Mouse (Mus musculus) hindbrain, embryonic 14.5 days (tissue): Measurements from ENCODE around the gene Rundc3b. TPM values are rescaled to one million over a fixed set of nuclear protein-coding genes. Genes with fewer than 3 reads are reported as not detected.

Source experiments
- ATAC-seq: fragments of 200-750 bp; cut with Nextera tagmentation; 2 replicates; pipeline ENCODE4 v1.8.0; 2017; ENCODE audit warnings: moderate number of reproducible peaks, mild to moderate bottlenecking, moderate TSS enrichment, moderate library complexity; ENCODE audit not compliant: low FRiP score
- DNase-seq: peaks from one replicate; pipeline ENCODE4 v3.0.0-alpha.2; 2015; ENCODE audit warnings: low spot score
- H3K27ac ChIP-seq: fragments of 300-500 bp; sonication (generic); 2 replicates; pipeline ENCODE4 v1.5.1; 2014; ENCODE audit warnings: mild to moderate bottlenecking, moderate library complexity
- H3K27me3 ChIP-seq: fragments of 300-500 bp; sonication (generic); 2 replicates; pipeline ENCODE4 v1.6.1; 2014; ENCODE audit warnings: mild to moderate bottlenecking, low read length, mixed read lengths; ENCODE audit not compliant: control insufficient read depth, insufficient read depth
- H3K36me3 ChIP-seq: fragments of 300-500 bp; sonication (generic); replicated peaks from 2 replicates; pipeline ENCODE4 v1.6.1; 2014; ENCODE audit not compliant: control insufficient read depth, insufficient read depth
- H3K4me1 ChIP-seq: fragments of 300-500 bp; sonication (generic); replicated peaks from 2 replicates; pipeline ENCODE4 v1.6.1; 2014; ENCODE audit warnings: antibody characterized with exemption, low read length, mixed read lengths; ENCODE audit not compliant: control insufficient read depth, insufficient read depth
- H3K4me2 ChIP-seq: fragments of 300-500 bp; sonication (generic); replicated peaks from 2 replicates; pipeline ENCODE4 v1.6.1; 2014; ENCODE audit warnings: mild to moderate bottlenecking, moderate library complexity
- H3K4me3 ChIP-seq: fragments of 300-500 bp; sonication (generic); replicated peaks from 2 replicates; pipeline ENCODE4 v1.5.1; 2014; ENCODE audit warnings: mild to moderate bottlenecking, low read length
- H3K9ac ChIP-seq: fragments of 300-500 bp; sonication (generic); 2 replicates; pipeline ENCODE4 v1.6.1; 2014
- H3K9me3 ChIP-seq: fragments of 300-500 bp; sonication (generic); 2 replicates; pipeline ENCODE4 v1.6.1; 2016; ENCODE audit warnings: low read length; ENCODE audit not compliant: control insufficient read depth
- whole genome bisulfite sequencing: fragments of 180-500 bp; shearing (Covaris S2); extraction: QIAGEN DNeasy Blood & Tissue Kit; methylation state at CpG from one replicate; pipeline ENCODE4 v1.1.7; 2014; 5-methylcytosine and 5-hydroxymethylcytosine counted together
- polyA plus RNA-seq: library from polyadenylated mRNA; unstranded; fragments of >200 nt; fragmentation: Nextera tagmentation; extraction: Ambion mirVana; gene quantifications from 2 replicates; pipeline ENCODE4 v1.2.1, GENCODE M21; 2014

Gene Rundc3b
- polyA plus RNA-seq, 1 experiment from 2014 or later = 57.9 TPM

- no peak overlapping the region for H3K9ac ChIP-seq
- H3K4me3 ChIP-seq = no peak overlapping the region
- H3K9me3 ChIP-seq = no peaks in the 10 kb centered on the region
- no peaks in the 10 kb centered on the region for H3K36me3 ChIP-seq
- no peaks in the 10 kb centered on the region for H3K27me3 ChIP-seq
- DNase-seq (peak; percentile 7), ATAC-seq (no peak)
- no peaks in the 10 kb centered on the region for H3K4me1 ChIP-seq
- H3K4me2 ChIP-seq = no peak overlapping the region
- H3K27ac ChIP-seq = no peak overlapping the region
Observed at GRCm38 (mm10) chr5:8634489-8634975, 11.8 kb upstream of the Rundc3b start.

- H3K9me3 ChIP-seq = no peaks in the 10 kb centered on the region
- WGBS = 88% methylated on average over 3 of the region's 3 CpGs
- ATAC-seq (no peak), DNase-seq (peak; percentile 10)
- no peak overlapping the region for H3K9ac ChIP-seq
- no peaks in the 10 kb centered on the region for H3K27me3 ChIP-seq
- H3K36me3 ChIP-seq = no peaks in the 10 kb centered on the region
- no peak overlapping the region for H3K27ac ChIP-seq
- no peak overlapping the region for H3K4me3 ChIP-seq
- no peaks in the 10 kb centered on the region for H3K4me1 ChIP-seq
- H3K4me2 ChIP-seq = no peak overlapping the region
Observed at GRCm38 (mm10) chr5:8632901-8633300, 10.1 kb upstream of the Rundc3b start.

GRCm38 (mm10) chr5:8622071-8622595, 619 bp downstream of the Rundc3b start:
- H3K36me3 ChIP-seq = no peaks in the 10 kb centered on the region
- peak; percentile 71 for ATAC-seq
- peak overlapping the region; percentile 68 for H3K4me2 ChIP-seq
- H3K4me3 ChIP-seq = peak overlapping the region; percentile 95
- no peaks in the 10 kb centered on the region for H3K27me3 ChIP-seq
- WGBS = under 1% methylated on average over 38 of the region's 49 CpGs
- peak overlapping the region; percentile 96 for H3K27ac ChIP-seq
- no peaks in the 10 kb centered on the region for H3K9me3 ChIP-seq
- DNase-seq = peak; percentile 61
- peaks cover 14% of the 10 kb centered on the region; the same call in 1 of the 2 replicates for H3K4me1 ChIP-seq
- H3K9ac ChIP-seq = peak overlapping the region; percentile 96

- Histone ChIP-seq H3K9me3 (no peaks in the 10 kb centered on the region), H3K4me2 (no peak overlapping the region), H3K9ac (no peak overlapping the region), H3K4me1 (no peaks in the 10 kb centered on the region), H3K27me3 (no peaks in the 10 kb centered on the region), H3K36me3 (no peaks in the 10 kb centered on the region), H3K4me3 (no peak overlapping the region), H3K27ac (no peak overlapping the region)
- ATAC-seq (no peak), DNase-seq (no peak)
- whole genome bisulfite sequencing = 14% methylated on average over 3 of the region's 3 CpGs
Observed at GRCm38 (mm10) chr5:8571118-8571517, 51.6 kb downstream of the Rundc3b start.

GRCm38 (mm10) chr5:8566867-8567266, 55.9 kb downstream of the Rundc3b start:
- no peak overlapping the region for H3K4me2 ChIP-seq
- H3K27ac ChIP-seq = no peak overlapping the region
- no peaks in the 10 kb centered on the region for H3K9me3 ChIP-seq
- no peaks in the 10 kb centered on the region for H3K36me3 ChIP-seq
- no peaks in the 10 kb centered on the region for H3K27me3 ChIP-seq
- ATAC-seq (no peak), DNase-seq (no peak)
- H3K4me1 ChIP-seq = no peaks in the 10 kb centered on the region
- WGBS = 53% methylated on average over 3 of the region's 3 CpGs
- H3K9ac ChIP-seq = no peak overlapping the region
- no peak overlapping the region for H3K4me3 ChIP-seq

GRCm38 (mm10) chr5:8544512-8544911, 78.2 kb downstream of the Rundc3b start:
- H3K9me3 ChIP-seq = no peaks in the 10 kb centered on the region
- H3K36me3 ChIP-seq = peaks cover 5% of the 10 kb centered on the region; the same call in 1 of the 2 replicates
- no peak overlapping the region for H3K9ac ChIP-seq
- ATAC-seq = no peak
- WGBS = 24% methylated on average over 3 of the region's 5 CpGs
- H3K4me3 ChIP-seq = no peak overlapping the region
- H3K4me1 ChIP-seq = no peaks in the 10 kb centered on the region
- H3K4me2 ChIP-seq = no peak overlapping the region
- no peak for DNase-seq
- no peak overlapping the region for H3K27ac ChIP-seq
- H3K27me3 ChIP-seq = no peaks in the 10 kb centered on the region

- no peak overlapping the region for H3K27ac ChIP-seq
- 38% methylated on average over 3 of the region's 3 CpGs for WGBS
- H3K9ac ChIP-seq = no peak overlapping the region
- no peak for ATAC-seq
- H3K36me3 ChIP-seq = peaks cover 5% of the 10 kb centered on the region; the same call in 1 of the 2 replicates
- DNase-seq = no peak
- no peaks in the 10 kb centered on the region for H3K9me3 ChIP-seq
- no peak overlapping the region for H3K4me3 ChIP-seq
- H3K27me3 ChIP-seq = no peaks in the 10 kb centered on the region
- no peak overlapping the region for H3K4me2 ChIP-seq
- no peaks in the 10 kb centered on the region for H3K4me1 ChIP-seq
Observed at GRCm38 (mm10) chr5:8542631-8543207, 80.0 kb downstream of the Rundc3b start.

GRCm38 (mm10) chr5:8541120-8542117, 81.3 kb downstream of the Rundc3b start:
- WGBS = 73% methylated on average over 7 of the region's 7 CpGs
- no peak overlapping the region for H3K27ac ChIP-seq
- no peak overlapping the region for H3K9ac ChIP-seq
- H3K36me3 ChIP-seq = peaks cover 5% of the 10 kb centered on the region; the same call in 1 of the 2 replicates
- H3K9me3 ChIP-seq = no peaks in the 10 kb centered on the region
- ATAC-seq (no peak), DNase-seq (no peak)
- no peaks in the 10 kb centered on the region for H3K4me1 ChIP-seq
- no peaks in the 10 kb centered on the region for H3K27me3 ChIP-seq
- no peak overlapping the region for H3K4me2 ChIP-seq
- no peak overlapping the region for H3K4me3 ChIP-seq

- ATAC-seq (no peak), DNase-seq (no peak)
- 53% methylated on average over 3 of the region's 3 CpGs for WGBS
- H3K4me1 ChIP-seq = no peaks in the 10 kb centered on the region
- H3K36me3 ChIP-seq = peaks cover 14% of the 10 kb centered on the region
- H3K4me2 ChIP-seq = no peak overlapping the region
- H3K27me3 ChIP-seq = no peaks in the 10 kb centered on the region
- no peak overlapping the region for H3K4me3 ChIP-seq
- no peaks in the 10 kb centered on the region for H3K9me3 ChIP-seq
- no peak overlapping the region for H3K9ac ChIP-seq
- H3K27ac ChIP-seq = no peak overlapping the region
Observed at GRCm38 (mm10) chr5:8519006-8519405, 103.7 kb downstream of the Rundc3b start.
